Mouse (Mus musculus): Measurements from ENCODE around the gene Olfr1199. TPM values are rescaled to one million over a fixed set of nuclear protein-coding genes. Genes with fewer than 3 reads are reported as not detected.

Gene Olfr1199
- polyA plus RNA-seq (2016; fragmentation: Nextera tagmentation; extraction: Ambion mirVana) = not detected in 2 replicates

GRCm38 (mm10) chr2:88760369-88760768, at the start of gene Olfr1199:
Olfr1199 (minus strand) TSS chr2:88760469.
- Histone ChIP-seq H3K9ac (replicated peaks) (no peak within 1 kb of the TSS), H3K36me3 (no peaks in the 10 kb centered on the region)
- WGBS = 91% methylated on average over 2 of the region's 2 CpGs

GRCm38 (mm10) chr2:88792736-88793135, 32.5 kb upstream of the Olfr1199 start, which contains the start of gene Olfr1201:
Olfr1201 (plus strand) TSS chr2:88793036.
- no peaks in the 10 kb centered on the region for H3K36me3 ChIP-seq
- H3K27me3 ChIP-seq = no peaks in the 10 kb centered on the region
- H3K4me3 ChIP-seq = no peak within 1 kb of the TSS
- H3K9me3 ChIP-seq = no peaks in the 10 kb centered on the region
- 86% methylated on average over 6 of the region's 6 CpGs for WGBS
- H3K4me1 ChIP-seq = no peaks in the 10 kb centered on the region
- no peak within 1 kb of the TSS for H3K9ac ChIP-seq (replicated peaks)
- H3K4me2 ChIP-seq (replicated peaks) = no peak within 1 kb of the TSS
- ATAC-seq (ENCODE audit: low FRiP score, low read depth) = no peak
- H3K27ac ChIP-seq (replicated peaks) = no peak within 1 kb of the TSS

More at GRCm38 (mm10) chr2:88760369-88760768, at the start of gene Olfr1199:
- H3K4me1 ChIP-seq = no peaks in the 10 kb centered on the region
- no peak within 1 kb of the TSS for H3K27ac ChIP-seq (replicated peaks)
- H3K4me3 ChIP-seq = no peak within 1 kb of the TSS
- no peak within 1 kb of the TSS for H3K4me2 ChIP-seq (replicated peaks)
- no peaks in the 10 kb centered on the region for H3K9me3 ChIP-seq
- ATAC-seq (ENCODE audit: low FRiP score, low read depth) = no peak
- no peaks in the 10 kb centered on the region for H3K27me3 ChIP-seq

- Histone ChIP-seq H3K4me1 (no peaks in the 10 kb centered on the region), H3K9ac (replicated peaks) (no peak within 1 kb of the TSS), H3K4me3 (no peak within 1 kb of the TSS), H3K9me3 (no peaks in the 10 kb centered on the region), H3K36me3 (no peaks in the 10 kb centered on the region), H3K27me3 (no peaks in the 10 kb centered on the region), H3K27ac (replicated peaks) (no peak within 1 kb of the TSS), H3K4me2 (replicated peaks) (no peak within 1 kb of the TSS)
- ATAC-seq (ENCODE audit: low FRiP score, low read depth) = no peak
- 79% methylated on average over 2 of the region's 2 CpGs for WGBS
These were observed 10.1 kb upstream of the Olfr1199 start, which contains the start of gene Olfr1200 for GRCm38 (mm10) chr2:88770388-88770787. Olfr1200 (minus strand) TSS chr2:88770488.

- ATAC-seq (ENCODE audit: low FRiP score, low read depth) = no peak
- no peaks in the 10 kb centered on the region for H3K27me3 ChIP-seq
- no peak within 1 kb of the TSS for H3K9ac ChIP-seq (replicated peaks)
- H3K9me3 ChIP-seq = no peaks in the 10 kb centered on the region
- H3K4me1 ChIP-seq = no peaks in the 10 kb centered on the region
- H3K4me3 ChIP-seq = no peak within 1 kb of the TSS
- WGBS = 73% methylated on average over 2 of the region's 2 CpGs
- no peak within 1 kb of the TSS for H3K27ac ChIP-seq (replicated peaks)
- H3K4me2 ChIP-seq (replicated peaks) = no peak within 1 kb of the TSS
- H3K36me3 ChIP-seq = no peaks in the 10 kb centered on the region
These were observed 9.0 kb downstream of the Olfr1199 start, which contains the start of gene Olfr1198 for GRCm38 (mm10) chr2:88751270-88751669. Olfr1198 (minus strand) TSS chr2:88751370.

GRCm38 (mm10) chr2:88743379-88743778, 16.9 kb downstream of the Olfr1199 start:
- H3K9me3 ChIP-seq = no peaks in the 10 kb centered on the region
- no peak overlapping the region for H3K4me2 ChIP-seq (replicated peaks)
- H3K27ac ChIP-seq (replicated peaks) = no peak overlapping the region
- H3K27me3 ChIP-seq = no peaks in the 10 kb centered on the region
- no peaks in the 10 kb centered on the region for H3K4me1 ChIP-seq
- H3K4me3 ChIP-seq = no peak overlapping the region
- no peak for ATAC-seq (ENCODE audit: low FRiP score, low read depth)
- no peaks in the 10 kb centered on the region for H3K36me3 ChIP-seq
- no peak overlapping the region for H3K9ac ChIP-seq (replicated peaks)
- WGBS = 70% methylated on average over 3 of the region's 3 CpGs

- no peak for ATAC-seq (ENCODE audit: low FRiP score, low read depth)
- Histone ChIP-seq H3K4me3 (no peak within 1 kb of the TSS), H3K27me3 (no peaks in the 10 kb centered on the region), H3K4me1 (no peaks in the 10 kb centered on the region), H3K36me3 (no peaks in the 10 kb centered on the region), H3K9me3 (no peaks in the 10 kb centered on the region), H3K9ac (replicated peaks) (no peak within 1 kb of the TSS), H3K27ac (replicated peaks) (no peak within 1 kb of the TSS), H3K4me2 (replicated peaks) (no peak within 1 kb of the TSS)
- 85% methylated on average over 1 of the region's 1 CpGs for WGBS
These were observed 28.0 kb downstream of the Olfr1199 start, which contains the start of gene Olfr1197 for GRCm38 (mm10) chr2:88732266-88732665. Olfr1197 (minus strand) TSS chr2:88732366.

GRCm38 (mm10) chr2:88704497-88704896, 55.8 kb downstream of the Olfr1199 start, which contains the start of gene Olfr1196:
Olfr1196 (minus strand) TSS chr2:88704597.
- Histone ChIP-seq H3K4me3 (no peak within 1 kb of the TSS), H3K9me3 (no peaks in the 10 kb centered on the region), H3K36me3 (no peaks in the 10 kb centered on the region), H3K27me3 (no peaks in the 10 kb centered on the region), H3K27ac (replicated peaks) (no peak within 1 kb of the TSS), H3K9ac (replicated peaks) (no peak within 1 kb of the TSS), H3K4me2 (replicated peaks) (no peak within 1 kb of the TSS), H3K4me1 (no peaks in the 10 kb centered on the region)
- 87% methylated on average over 2 of the region's 2 CpGs for WGBS
- no peak for ATAC-seq (ENCODE audit: low FRiP score, low read depth)

Other genes with a start within 250 kb of the Olfr1199 start
- gene Olfr1186, start 241.9 kb downstream of the Olfr1199 start, polyA plus RNA-seq (2016; fragmentation: Nextera tagmentation; extraction: Ambion mirVana) = not detected in 2 replicates
- gene Olfr1188, start 203.5 kb downstream of the Olfr1199 start, polyA plus RNA-seq (2016; fragmentation: Nextera tagmentation; extraction: Ambion mirVana) = not detected in 2 replicates
- gene Olfr1189, start 174.0 kb downstream of the Olfr1199 start, polyA plus RNA-seq (2016; fragmentation: Nextera tagmentation; extraction: Ambion mirVana) = not detected in 2 replicates
- not detected in 2 replicates for gene Olfr1191-ps1, start 119.9 kb downstream of the Olfr1199 start, polyA plus RNA-seq (2016; fragmentation: Nextera tagmentation; extraction: Ambion mirVana)
- gene Olfr1192-ps1, start 112.0 kb downstream of the Olfr1199 start, polyA plus RNA-seq (2016; fragmentation: Nextera tagmentation; extraction: Ambion mirVana) = not detected in 2 replicates
- not detected in 2 replicates for gene Olfr1193, start 84.8 kb downstream of the Olfr1199 start, polyA plus RNA-seq (2016; fragmentation: Nextera tagmentation; extraction: Ambion mirVana)
- not detected in 2 replicates for gene Olfr1195, start 71.3 kb downstream of the Olfr1199 start, polyA plus RNA-seq (2016; fragmentation: Nextera tagmentation; extraction: Ambion mirVana)
- gene Olfr1196, start 55.9 kb downstream of the Olfr1199 start, polyA plus RNA-seq (2016; fragmentation: Nextera tagmentation; extraction: Ambion mirVana) = not detected in 2 replicates
- not detected in 2 replicates for gene Olfr1197, start 28.1 kb downstream of the Olfr1199 start, polyA plus RNA-seq (2016; fragmentation: Nextera tagmentation; extraction: Ambion mirVana)
- not detected in 2 replicates for gene Olfr1198, start 9.1 kb downstream of the Olfr1199 start, polyA plus RNA-seq (2016; fragmentation: Nextera tagmentation; extraction: Ambion mirVana)
- gene Olfr1200, start 10.0 kb upstream of the Olfr1199 start, polyA plus RNA-seq (2016; fragmentation: Nextera tagmentation; extraction: Ambion mirVana) = not detected in 2 replicates
- gene Olfr1201, start 32.6 kb upstream of the Olfr1199 start, polyA plus RNA-seq (2016; fragmentation: Nextera tagmentation; extraction: Ambion mirVana) = not detected in 2 replicates
- gene Olfr1202, start 54.0 kb upstream of the Olfr1199 start, polyA plus RNA-seq (2016; fragmentation: Nextera tagmentation; extraction: Ambion mirVana) = not detected in 2 replicates
- not detected in 2 replicates for gene Olfr1205, start 69.3 kb upstream of the Olfr1199 start, polyA plus RNA-seq (2016; fragmentation: Nextera tagmentation; extraction: Ambion mirVana)
- not detected in 2 replicates for gene Olfr1204, start 88.8 kb upstream of the Olfr1199 start, polyA plus RNA-seq (2016; fragmentation: Nextera tagmentation; extraction: Ambion mirVana)
- gene Olfr1206, start 102.8 kb upstream of the Olfr1199 start, polyA plus RNA-seq (2016; fragmentation: Nextera tagmentation; extraction: Ambion mirVana) = not detected in 2 replicates
- not detected in 2 replicates for gene Olfr1208, start 141.8 kb upstream of the Olfr1199 start, polyA plus RNA-seq (2016; fragmentation: Nextera tagmentation; extraction: Ambion mirVana)
- not detected in 2 replicates for gene Olfr1209, start 154.7 kb upstream of the Olfr1199 start, polyA plus RNA-seq (2016; fragmentation: Nextera tagmentation; extraction: Ambion mirVana)
- not detected in 2 replicates for gene Olfr1211, start 177.6 kb upstream of the Olfr1199 start, polyA plus RNA-seq (2016; fragmentation: Nextera tagmentation; extraction: Ambion mirVana)
- not detected in 2 replicates for gene Olfr1212, start 193.5 kb upstream of the Olfr1199 start, polyA plus RNA-seq (2016; fragmentation: Nextera tagmentation; extraction: Ambion mirVana)
- gene Gm13762, start 219.8 kb upstream of the Olfr1199 start, polyA plus RNA-seq (2016; fragmentation: Nextera tagmentation; extraction: Ambion mirVana) = not detected in 2 replicates
- gene Olfr1214, start 232.2 kb upstream of the Olfr1199 start, polyA plus RNA-seq (2016; fragmentation: Nextera tagmentation; extraction: Ambion mirVana) = not detected in 2 replicates
- not detected in 2 replicates for gene Olfr1215, start 246.5 kb upstream of the Olfr1199 start, polyA plus RNA-seq (2016; fragmentation: Nextera tagmentation; extraction: Ambion mirVana)